Mouse (Mus musculus): Measurements from ENCODE around the gene Degs2. TPM values are rescaled to one million over a fixed set of nuclear protein-coding genes. Genes with fewer than 3 reads are reported as not detected.
"Not testable (repeated sequence)": the region's sequence is repeated elsewhere in the genome, so short reads cannot be mapped to it uniquely, and the experiment has no call there.

Degs2 gene
- 8.4 and 9.4 TPM in 2 replicates for polyA plus RNA-seq (2012; rRNA removed)

DNA sequence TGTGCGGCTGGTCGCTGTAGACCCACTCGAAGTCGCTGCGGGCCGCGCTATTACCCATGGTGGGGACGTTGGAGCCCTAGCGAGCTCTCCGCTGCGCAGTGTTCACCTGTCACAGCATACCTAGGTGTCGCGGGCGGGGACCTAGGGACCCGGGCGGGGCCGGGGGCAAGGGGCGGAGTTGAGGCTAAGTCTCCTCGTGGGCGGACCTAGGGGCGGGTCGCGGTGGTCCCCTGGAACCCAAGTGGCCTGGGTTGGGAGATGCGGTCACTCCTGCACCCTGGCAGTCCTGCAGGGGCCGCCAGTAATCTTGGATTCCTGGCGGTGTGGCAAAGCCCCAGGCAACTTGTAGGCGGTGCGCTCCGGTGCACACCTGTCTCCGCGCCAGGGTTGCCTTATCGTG, at the start of gene Degs2:
TSS of gene Degs2 (minus strand) at position 131 of the 400 bp plus-strand sequence.
- no peak for DNase-seq (ENCODE audit: extremely low spot score in 1 of 2, low spot score in 1 of 2)

DNA sequence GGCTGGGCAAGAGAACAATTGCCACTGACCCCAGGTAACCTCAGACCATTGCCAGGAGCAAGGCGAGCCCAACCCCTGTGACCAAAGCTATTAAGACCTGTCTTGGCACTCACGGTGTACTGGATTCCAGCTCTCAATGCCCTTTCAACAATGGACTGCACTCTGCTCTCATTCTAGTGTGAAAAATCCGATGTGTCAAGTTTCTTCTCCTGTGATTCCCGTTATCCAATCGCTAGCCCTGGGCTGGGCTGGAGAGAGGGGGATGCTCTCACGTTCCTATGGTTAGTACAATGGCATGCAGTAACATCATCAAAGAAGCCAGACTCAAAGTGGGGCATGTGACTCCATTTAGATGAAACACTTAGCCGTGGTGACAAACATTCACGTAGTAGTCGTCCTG, 49.7 kb upstream of the Degs2 start:
- DNase-seq (ENCODE audit: extremely low spot score in 1 of 2, low spot score in 1 of 2), result no peak

DNA sequence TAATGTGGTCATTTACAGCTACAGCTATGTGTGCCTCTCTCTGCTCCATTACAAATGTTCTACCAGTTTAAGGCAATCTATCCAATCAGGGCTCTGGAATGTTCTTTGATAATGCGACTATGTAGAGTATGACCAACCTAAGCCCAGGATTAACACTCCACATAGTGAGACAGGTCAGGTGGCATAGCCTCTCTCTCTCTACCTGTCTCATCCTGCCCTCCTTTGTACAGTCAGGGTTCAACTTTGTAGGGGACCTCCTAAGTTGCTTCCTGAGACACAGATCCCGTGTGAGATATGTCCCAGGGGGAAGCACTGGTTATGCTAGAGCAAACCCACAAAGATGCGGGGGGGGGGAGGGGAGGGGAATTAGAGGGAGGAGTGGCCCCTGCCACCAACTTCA, 48.1 kb upstream of the Degs2 start:
- no peak for DNase-seq (ENCODE audit: extremely low spot score in 1 of 2, low spot score in 1 of 2)

DNA sequence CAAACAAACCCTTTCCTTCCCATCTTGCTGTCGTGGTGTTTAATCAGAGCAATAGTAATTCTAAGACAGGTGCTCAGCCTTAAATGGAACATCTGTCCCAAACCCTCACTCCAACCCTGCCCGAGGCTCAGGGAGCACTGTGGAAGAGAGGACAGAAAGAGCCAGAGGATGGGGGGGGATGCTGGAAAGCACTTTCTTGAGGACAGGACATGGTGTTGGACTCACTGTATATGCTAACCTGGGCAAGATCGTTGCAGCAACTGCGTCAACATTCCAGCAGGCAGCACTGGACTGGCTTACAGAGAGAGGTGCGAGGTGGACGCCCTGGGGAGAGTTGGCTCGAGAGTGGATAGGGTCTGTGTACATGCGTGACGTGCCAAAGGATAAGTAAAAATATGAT, 47.3 kb upstream of the Degs2 start:
- DNase-seq (ENCODE audit: extremely low spot score in 1 of 2, low spot score in 1 of 2), result no peak

DNA sequence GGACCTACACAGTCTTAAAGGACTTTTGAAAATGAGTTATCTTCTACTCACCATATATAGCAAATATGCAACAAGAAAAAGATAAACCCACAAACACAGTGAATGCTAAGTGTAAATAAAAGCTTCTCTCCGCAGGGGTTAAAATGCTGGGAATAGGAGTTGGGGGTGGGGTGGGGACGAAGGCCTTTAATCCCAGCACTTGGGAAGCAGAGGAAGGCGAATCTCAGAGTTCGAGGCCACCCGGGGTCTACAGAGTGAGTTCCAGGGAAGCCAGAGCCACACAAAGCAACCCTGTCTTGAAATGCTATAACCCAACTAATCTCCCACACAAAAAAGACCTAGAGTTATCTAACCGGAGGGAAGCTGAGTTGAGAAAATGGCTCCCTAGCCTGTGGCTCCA, 46.9 kb upstream of the Degs2 start:
- no peak for DNase-seq (ENCODE audit: extremely low spot score in 1 of 2, low spot score in 1 of 2)

DNA sequence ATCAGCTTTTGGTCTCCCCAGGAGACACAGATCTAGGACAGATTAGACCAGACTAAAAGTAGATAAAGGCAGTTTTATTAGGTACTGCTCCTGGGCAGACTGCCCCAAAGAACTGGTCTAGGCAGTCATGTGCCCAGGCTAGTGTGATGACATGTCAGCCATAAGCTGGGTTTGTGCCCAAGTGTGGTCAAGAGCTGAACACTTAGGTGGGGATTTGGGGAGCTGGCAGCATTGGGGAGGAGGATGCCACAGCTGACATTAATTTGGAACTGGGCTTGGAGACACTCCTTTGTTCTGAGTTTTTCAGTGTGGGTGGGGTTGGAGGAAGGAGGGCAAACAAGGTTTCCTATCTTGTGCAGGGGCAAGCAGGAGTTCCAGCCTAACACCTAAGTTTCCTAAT, 43.9 kb upstream of the Degs2 start:
- DNase-seq (ENCODE audit: extremely low spot score in 1 of 2, low spot score in 1 of 2), result no peak

DNA sequence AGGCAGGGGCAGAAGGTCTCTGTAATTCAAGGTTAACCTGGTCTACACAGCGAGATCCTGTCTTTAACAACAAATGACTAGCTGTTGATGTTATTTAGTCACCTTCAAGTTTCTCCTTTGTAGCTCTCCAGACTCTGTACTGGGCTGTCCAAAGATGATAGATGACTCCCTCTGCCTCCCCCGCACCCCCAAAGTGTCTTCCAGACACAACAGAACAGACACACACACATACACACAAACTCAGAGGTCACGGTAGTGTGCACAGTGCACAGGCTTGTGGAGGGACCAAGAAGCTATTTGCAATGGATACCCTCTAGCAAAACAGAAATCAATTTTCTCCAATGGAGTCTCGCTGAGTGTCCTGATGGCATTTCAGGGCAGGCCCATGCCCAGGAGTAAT, 40.1 kb upstream of the Degs2 start:
- no peak for DNase-seq (ENCODE audit: extremely low spot score in 1 of 2, low spot score in 1 of 2)

DNA sequence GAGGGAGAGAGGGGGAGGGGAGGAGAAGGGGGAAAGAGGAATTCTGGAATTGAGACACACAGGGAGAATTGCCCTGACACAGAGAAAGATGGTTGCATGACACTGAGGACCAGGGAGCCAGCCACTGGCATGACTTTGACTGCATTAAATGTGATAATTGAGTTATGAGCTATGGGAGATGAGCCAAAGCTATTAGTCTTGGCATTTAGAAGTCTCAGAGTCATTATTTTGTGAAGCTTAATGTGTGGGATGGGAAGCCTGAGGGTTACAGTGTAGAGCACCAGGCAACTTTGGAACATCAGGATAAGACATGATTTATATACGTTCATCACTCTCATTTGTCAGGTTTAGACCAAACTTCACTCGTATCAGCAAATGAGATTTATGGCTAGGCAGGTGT, 39.4 kb upstream of the Degs2 start:
- DNase-seq (ENCODE audit: extremely low spot score in 1 of 2, low spot score in 1 of 2), result no peak

DNA sequence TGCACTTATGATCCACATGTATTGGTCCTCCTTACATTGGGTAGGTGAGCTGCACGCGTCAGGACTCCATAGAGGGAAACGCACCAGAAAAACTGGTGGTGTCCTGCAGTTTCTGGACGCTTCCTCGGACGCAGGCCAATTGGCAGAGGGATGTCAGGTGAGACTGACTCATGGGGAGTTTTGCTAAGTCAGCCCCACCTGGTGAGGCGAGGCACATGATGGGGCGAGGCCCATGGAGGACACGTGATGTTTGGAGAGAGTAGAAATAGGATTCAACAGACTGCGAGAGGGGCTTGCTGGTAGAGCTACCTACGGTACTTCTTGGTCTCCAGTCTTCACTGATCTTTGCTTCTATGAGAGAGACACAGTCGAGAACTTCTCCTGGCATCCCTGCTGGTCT, 36.6 kb upstream of the Degs2 start:
- DNase-seq (ENCODE audit: extremely low spot score in 1 of 2, low spot score in 1 of 2), result no peak

DNA sequence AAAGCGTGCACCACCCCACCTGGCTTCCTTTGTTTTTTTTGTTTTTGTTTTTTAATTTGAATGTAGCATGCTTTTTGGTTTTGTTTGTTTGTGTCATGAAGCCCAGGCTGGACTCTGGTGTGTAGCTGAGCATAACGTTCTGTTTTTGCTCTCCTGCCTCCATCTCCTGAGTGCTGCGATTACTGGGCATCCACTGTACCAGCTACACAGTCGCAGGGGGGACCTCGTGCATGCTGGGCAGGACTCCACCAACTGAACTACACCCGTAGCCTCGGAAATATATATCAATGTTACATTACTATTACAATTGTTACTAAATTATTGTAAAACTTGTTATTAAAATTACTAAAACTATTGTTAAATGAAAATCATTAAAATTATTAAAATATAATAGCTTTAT, 35.7 kb upstream of the Degs2 start:
- DNase-seq (ENCODE audit: extremely low spot score in 1 of 2, low spot score in 1 of 2), result no peak

DNA sequence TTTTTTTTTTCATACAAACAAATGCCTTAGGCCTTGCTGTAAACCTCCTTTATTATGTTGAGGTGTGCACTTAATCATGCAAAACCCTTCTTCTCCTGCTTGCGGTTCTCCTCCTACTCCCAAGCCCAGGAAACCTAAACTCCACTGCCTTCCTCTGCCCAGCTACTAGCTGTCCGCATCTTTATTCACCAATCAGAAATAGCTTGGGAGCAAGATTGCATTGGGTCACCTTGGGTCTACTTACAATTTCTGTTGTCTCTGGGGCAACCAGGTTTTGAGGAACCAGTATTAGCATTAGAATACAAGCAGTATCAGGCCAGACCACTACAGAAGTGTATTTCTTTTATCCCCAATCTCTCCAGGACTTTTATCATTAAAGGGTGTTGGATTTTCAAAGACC, 32.3 kb upstream of the Degs2 start:
- no peak for DNase-seq (ENCODE audit: extremely low spot score in 1 of 2, low spot score in 1 of 2)

DNA sequence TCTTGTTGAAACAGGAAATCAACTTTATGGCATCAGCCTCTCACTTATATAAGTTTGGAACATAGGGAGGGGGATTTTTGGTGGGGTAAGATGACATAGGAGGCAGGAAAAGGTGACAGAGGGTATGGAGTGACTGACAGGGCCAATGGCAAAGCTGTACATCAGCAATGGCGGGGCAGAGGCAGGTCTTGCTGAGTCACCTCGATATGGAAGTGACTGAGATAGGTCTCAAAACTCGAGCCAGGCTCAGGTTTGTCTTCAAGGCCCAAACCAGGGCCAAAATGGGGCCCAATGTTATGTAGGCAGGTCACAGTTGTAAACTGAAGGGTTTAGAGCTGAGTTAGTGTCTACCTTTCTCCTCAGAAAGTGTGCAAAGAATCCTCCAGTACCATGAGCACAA, 21.7 kb upstream of the Degs2 start:
- no peak for DNase-seq (ENCODE audit: extremely low spot score in 1 of 2, low spot score in 1 of 2)

DNA sequence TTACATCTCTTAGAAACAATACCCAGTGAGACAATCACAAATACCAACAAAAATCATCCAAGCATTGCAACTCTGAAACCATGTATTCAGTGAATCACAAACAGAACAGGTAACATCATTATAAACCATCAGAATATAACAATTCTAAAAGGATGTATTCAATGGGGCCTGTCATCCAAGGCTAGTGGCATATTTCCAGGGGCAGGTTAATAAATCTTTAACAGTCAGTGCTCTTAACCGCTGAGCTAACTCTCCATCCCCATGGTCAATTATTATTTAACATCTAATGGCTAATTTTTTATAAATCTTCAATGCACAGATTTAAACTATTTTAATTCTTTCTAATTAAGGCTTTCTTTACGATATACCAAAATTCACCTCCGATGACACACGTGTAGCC, 20.3 kb upstream of the Degs2 start:
- DNase-seq (ENCODE audit: extremely low spot score in 1 of 2, low spot score in 1 of 2), result no peak

DNA sequence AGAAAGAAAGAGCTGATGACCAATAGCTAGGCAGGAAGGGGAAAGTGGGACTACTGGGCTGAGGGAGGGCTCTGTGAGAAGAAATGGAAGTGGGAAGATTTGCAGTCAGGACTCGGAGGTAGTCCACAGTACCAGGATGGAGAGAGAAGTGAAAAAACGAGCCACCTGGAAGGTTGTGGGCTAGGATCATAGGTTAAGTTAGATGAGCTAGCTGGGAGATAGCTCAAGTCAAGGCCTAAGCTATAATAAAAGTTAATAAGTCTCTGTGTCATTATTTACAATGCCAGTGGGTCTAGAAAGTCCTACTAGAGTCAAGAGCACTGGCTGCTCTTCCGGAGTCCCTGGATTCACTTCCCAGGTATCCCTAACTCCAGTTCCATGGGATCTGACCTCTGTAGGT, 16.4 kb upstream of the Degs2 start:
- DNase-seq (ENCODE audit: extremely low spot score in 1 of 2, low spot score in 1 of 2), result no peak

DNA sequence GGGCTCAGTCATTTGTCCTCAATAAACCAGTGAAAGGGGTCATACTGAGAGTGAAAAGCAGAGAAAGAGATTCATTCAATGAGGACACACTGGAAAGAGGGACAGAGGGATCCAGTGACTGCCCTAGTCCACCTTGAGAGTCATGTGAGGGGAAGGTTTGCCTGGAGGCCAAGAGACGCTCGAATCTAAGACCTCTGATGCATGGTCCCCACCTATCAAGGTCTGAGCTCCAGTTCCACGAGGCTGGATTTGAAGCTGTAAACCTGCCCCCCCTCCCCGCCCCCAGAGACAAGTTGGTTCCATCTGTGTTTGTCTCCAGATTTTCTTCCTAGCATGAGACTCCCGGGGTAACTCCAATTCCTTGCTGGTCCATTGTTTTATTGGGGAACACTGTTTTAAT, 13.7 kb upstream of the Degs2 start:
- DNase-seq (ENCODE audit: extremely low spot score in 1 of 2, low spot score in 1 of 2), result no peak

DNA sequence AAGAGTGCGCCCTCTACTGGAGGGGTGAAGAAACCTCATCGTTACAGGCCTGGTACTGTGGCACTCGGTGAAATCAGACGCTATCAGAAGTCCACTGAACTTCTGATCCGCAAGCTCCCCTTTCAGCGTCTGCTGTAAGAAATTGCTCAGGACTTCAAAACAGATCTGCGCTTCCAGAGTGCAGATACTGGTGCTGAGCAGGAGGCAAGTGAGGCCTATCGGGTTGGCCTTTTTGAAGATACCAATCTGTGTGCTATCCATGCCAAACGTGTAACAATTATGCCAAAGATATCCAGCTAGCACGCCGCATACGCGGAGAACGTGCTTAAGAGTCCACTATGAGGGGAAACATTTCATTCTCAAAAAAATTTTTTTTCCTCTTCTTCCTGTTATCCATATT, 11.9 kb upstream of the Degs2 start:
- not testable (repeated sequence) for DNase-seq (ENCODE audit: extremely low spot score in 1 of 2, low spot score in 1 of 2)

DNA sequence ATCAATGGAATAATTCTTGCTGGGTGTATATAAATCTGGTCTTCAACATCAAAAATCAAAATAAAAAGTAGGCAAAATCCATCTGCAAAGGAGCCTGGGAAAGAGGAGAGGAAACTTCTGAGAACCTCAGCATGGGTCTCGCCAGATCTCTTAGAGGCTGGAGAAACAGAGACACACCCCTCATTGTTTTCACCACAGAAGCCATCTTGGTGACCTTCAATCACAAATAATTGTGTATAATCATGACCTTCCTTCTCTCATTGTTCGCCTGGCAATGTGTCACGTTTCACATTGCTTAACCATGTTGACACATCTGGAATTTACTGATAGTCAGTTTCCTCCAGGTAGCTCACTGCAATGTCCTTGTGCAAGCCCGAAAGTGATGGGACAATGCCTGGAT, 10.4 kb upstream of the Degs2 start:
- DNase-seq (ENCODE audit: extremely low spot score in 1 of 2, low spot score in 1 of 2), result no peak

DNA sequence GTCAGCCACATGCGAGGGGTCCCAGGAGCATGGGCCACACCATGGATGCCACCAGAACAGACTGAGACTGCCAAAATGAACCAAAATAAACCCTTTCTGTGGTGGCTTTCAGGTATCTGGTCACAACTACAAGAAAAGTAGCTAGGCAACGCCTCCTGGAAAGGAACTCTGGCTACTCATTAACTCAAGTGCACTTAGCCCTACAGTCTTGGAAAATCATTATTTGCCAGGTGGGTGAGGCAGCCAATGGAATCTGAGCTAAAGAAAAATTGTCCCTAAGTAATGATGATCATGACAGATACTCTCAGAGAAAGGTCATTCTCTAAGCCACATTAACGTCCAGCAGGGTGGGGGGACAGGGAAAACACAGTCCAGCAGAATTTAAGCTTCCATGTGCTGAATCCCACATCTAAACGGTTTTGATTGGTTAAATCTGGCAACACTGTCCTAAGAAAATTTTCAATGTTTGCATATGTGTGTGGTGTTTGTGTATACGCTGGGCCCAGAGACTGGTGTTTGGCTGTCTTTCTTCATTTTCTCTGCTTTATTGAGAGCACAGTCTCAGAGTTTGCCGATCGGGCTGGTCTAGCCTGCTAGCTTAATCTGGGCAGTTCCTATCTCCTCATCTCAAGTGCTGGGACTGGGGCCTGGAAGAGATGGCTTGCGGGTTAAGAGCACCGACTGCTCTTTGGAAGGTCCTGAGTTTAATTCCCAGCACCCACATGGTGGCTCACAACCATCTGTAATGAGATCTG, 8.9 kb upstream of the Degs2 start:
- DNase-seq (ENCODE audit: extremely low spot score in 1 of 2, low spot score in 1 of 2), result no peak

DNA sequence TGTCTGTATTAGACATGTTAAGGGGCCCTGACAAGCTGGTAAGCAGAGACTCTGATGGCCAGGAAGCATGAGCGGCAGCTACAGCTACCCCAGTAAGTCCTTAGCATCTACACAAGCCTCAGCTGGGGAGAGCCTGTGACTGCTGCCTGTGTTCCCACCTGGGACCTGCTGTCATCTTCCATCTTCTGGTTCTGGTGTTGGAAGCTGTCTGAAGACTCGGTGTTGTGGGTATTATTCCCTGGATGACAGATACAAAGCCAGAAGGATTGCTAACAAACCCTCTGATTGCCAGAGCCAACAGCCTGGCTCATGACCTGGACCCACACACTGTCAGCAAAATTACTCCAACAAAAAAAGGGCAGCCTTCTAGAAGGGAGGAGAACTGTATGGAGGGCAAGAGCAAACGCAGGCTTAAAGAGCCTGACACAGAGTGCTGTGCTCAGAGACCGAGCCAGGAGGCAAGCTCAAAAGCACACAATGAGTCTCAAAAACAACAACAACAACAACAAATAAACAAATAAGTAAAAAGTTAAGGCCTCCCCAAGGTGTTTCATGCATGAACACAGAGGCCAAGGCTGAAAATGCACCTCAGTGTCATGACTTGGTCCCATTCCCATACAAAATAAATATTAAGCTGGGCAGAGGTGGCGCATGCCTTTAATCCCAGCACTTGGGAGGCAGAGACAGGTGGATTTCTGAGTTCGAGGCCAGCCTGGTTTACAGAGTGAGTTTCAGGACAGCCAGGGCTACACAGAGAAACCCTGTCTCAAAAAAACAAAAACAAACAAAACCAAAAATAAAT, 8.1 kb upstream of the Degs2 start:
- no peak for DNase-seq (ENCODE audit: extremely low spot score in 1 of 2, low spot score in 1 of 2)

DNA sequence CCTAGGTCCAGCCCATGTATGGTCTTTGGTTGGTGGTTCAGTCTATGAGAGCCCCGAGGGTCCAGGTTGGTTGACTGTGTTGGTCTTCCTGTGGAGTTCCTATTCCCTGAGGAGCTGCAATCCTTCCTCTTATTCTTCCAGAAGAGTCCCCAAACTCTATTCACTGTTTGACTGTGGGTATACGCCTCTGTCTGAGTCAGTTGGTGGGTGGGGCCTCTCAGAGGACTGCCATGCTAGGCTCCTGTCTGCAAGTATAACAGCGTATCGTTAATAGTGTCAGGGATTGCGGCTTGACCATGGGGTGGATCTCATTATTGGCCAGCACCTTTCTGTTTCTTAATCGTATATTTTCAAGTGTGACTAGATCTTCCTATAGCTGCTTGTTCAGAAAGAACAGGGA, 7.3 kb upstream of the Degs2 start:
- no peak for DNase-seq (ENCODE audit: extremely low spot score in 1 of 2, low spot score in 1 of 2)

DNA sequence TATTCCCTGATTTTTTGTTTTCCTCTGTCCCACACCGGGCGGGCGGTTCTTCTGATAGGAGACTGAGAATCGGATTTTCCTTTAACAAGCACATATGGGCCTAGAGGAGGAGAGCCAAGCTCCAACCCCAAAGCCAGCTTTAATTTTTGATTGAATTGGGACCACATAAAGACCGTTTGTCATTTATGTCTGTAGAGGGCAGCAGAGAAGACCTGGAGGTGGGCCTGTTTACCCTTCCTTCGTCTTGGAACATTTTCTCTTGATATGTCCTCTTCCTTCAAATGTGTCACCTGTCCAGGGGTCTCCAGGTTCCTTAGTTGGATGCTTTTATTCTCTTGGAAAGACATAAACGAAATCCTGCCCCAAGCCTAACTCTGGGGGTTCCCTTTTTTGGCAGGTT, 4.0 kb upstream of the Degs2 start:
- DNase-seq (ENCODE audit: extremely low spot score in 1 of 2, low spot score in 1 of 2), result no peak

DNA sequence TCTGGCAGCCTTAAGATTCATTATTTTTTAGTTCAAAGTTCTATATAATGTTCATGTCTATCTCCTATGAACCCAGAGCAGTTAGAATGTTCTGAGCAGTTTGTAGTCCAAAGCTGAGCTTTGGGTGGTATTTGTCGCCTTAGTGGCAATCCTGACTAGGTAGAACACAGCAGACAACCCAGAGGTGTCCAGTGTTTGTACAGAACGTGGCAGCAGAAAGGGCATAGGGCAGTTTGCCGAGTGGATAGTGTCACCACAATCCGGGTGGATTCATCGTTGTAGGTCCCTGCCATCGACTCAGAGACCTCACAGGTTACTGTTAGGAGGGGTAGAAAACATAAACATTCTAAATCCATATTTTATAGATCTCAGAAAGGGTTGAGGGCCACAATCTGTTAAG, 3.4 kb upstream of the Degs2 start:
- no peak for DNase-seq (ENCODE audit: extremely low spot score in 1 of 2, low spot score in 1 of 2)
